Mouse (Mus musculus): ENCODE results near the gene Spaca1.
"Not testable (repeated sequence)": the region's sequence is repeated elsewhere in the genome, so short reads cannot be mapped to it uniquely, and the experiment has no call there.

Spaca1 gene

GRCm38 (mm10) chr4:34049571-34050255, at the start of gene Spaca1:
Gene Spaca1, minus strand, starts transcription at chr4:34050191.
- no peak for DNase-seq (ENCODE audit: low spot score in 2 of 2)

GRCm38 (mm10) chr4:34087286-34087685, 37.3 kb upstream of the Spaca1 start:
- DNase-seq (ENCODE audit: low spot score in 2 of 2) = not testable (repeated sequence)

GRCm38 (mm10) chr4:34081064-34081463, 31.1 kb upstream of the Spaca1 start:
- no peak for DNase-seq (ENCODE audit: low spot score in 2 of 2)

GRCm38 (mm10) chr4:34069002-34069401, 19.0 kb upstream of the Spaca1 start:
- DNase-seq (ENCODE audit: low spot score in 2 of 2) = no peak

GRCm38 (mm10) chr4:34058320-34058719, 8.3 kb upstream of the Spaca1 start:
- no peak for DNase-seq (ENCODE audit: low spot score in 2 of 2)

GRCm38 (mm10) chr4:34026771-34027170, 23.2 kb downstream of the Spaca1 start:
- no peak for DNase-seq (ENCODE audit: low spot score in 2 of 2)

- no peak for DNase-seq (ENCODE audit: low spot score in 2 of 2)
These were observed 28.5 kb downstream of the Spaca1 start for GRCm38 (mm10) chr4:34021456-34021855.

- no peak for DNase-seq (ENCODE audit: low spot score in 2 of 2)
These were observed 53.6 kb downstream of the Spaca1 start for GRCm38 (mm10) chr4:33996382-33996781.

GRCm38 (mm10) chr4:33992687-33993086, 57.3 kb downstream of the Spaca1 start:
- no peak for DNase-seq (ENCODE audit: low spot score in 2 of 2)

- DNase-seq (ENCODE audit: low spot score in 2 of 2) = no peak
These were observed 61.4 kb downstream of the Spaca1 start for GRCm38 (mm10) chr4:33988466-33989089.

Data from right cerebral cortex, postnatal 10 days (tissue).